Mouse (Mus musculus): ENCODE data around the gene Cldn12. TPM values are rescaled to one million over a fixed set of nuclear protein-coding genes. Genes with fewer than 3 reads are reported as not detected.

Gene Cldn12
- 10 to 100 TPM; 26.9 to 30.3 TPM for total RNA-seq (2021)

DNA sequence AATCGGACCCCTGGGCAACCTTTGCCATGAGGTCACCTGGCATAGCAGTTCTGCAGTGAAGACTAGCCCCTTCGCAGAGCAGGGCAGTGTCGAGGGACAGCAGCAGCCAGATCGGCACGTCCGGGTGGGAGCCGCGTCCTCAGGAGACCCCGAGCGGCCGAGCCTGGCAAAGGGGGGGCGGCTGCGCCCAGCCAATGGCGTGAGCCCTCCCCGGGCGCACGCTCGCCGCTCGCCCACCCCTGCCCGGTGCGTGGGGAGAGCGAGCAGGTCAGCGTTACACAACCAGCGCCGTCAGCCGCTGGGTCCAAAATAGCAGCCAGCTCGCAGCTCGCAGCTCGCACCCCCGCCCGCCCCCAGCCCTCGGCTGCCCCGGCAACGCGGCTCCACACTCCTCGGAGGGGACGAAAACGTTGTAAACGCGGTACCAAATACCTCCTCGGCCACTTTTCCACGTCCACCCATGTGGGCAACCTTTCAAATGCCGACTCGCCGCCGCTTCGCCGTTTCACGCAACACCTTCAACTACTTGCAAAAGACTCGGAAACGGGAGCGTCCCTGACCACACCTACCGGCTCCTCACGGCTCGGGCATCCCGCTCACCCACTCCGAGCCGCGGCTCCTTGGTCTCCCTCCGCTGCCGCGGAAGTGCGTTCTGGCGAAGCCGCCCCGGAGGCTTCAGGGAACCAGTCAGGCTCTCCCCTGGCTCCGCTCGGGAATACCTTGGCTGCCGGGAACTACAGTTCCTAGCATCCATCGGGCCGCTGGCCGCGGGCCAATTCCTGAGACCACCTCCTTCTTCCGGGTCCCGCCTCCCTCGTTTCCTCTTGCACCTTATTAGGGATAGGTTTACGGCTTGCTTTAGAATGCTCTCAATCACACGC lies at the start of gene Cldn12:
Gene Cldn12 (minus strand): TSS at position 763 of the 881 bp plus-strand sequence.
- peak; percentile 95 to 96 for DNase-seq

DNA sequence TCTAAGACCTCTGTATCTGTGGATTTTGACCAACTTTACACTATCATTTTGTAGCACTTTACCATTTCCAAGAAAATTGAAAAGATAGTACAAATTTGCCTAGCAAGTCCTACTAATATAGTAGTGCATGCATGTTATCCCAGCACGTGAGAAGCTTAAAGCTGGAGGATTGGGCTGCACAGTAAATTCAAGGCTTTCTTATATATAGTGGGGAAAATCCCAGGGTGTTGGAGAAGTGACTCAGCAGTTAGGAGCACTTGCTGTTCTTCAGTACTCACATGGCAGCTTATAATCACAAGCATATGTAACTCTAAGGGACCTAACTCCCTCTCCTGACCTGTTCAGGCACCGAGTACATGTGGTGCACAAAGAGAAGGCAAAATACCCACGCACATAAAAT lies 47.7 kb upstream of the Cldn12 start:
- DNase-seq, result no peak

DNA sequence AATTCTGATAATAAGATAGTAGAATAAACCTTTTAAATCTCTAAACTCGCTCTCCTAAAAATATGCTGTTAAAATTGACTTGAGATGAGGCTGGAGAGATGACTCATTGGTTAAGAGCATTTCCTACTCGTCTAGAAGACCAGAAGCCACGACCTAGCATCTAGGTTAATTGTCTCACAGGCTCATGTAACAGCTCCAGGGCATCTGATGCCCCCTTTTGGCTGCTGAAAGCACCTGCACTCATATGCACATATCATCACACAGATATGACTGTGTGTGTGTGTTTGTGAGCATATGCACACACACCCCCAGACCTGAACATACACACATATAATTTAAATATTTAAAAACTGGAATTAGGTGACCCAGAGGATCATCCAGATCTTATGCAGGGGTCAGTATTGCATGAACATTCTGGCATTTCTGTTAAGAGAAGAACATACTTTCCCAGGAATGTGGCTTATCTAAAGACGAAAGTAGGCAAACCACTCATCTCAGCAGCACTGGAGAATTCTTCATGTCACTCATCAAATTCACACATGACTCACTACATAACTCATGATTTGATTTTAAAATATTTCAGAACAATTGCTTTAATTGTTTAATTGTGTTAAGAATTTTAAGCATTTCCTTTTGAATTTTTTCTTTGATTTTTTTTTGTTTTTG lies 46.4 kb upstream of the Cldn12 start:
- DNase-seq, result no peak

DNA sequence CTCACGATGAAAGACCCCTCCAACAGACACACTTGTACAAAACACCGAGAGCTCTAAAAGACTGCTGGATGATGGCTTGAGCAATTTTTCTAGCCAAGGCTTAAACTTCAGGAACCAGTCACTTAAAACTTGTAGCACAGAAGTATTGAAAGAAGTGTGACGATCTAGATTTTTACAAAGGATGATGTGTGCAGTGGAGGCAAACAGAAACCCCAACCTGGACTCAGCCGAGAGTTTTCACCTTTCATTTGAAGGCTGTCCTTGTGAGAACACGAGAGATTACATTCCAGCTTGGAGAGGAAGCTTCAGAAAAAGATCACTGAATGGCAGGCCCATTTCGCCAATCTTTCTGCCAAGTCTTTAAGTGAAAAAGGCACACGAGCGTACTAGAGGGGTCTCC lies 45.0 kb upstream of the Cldn12 start:
- DNase-seq, result no peak

DNA sequence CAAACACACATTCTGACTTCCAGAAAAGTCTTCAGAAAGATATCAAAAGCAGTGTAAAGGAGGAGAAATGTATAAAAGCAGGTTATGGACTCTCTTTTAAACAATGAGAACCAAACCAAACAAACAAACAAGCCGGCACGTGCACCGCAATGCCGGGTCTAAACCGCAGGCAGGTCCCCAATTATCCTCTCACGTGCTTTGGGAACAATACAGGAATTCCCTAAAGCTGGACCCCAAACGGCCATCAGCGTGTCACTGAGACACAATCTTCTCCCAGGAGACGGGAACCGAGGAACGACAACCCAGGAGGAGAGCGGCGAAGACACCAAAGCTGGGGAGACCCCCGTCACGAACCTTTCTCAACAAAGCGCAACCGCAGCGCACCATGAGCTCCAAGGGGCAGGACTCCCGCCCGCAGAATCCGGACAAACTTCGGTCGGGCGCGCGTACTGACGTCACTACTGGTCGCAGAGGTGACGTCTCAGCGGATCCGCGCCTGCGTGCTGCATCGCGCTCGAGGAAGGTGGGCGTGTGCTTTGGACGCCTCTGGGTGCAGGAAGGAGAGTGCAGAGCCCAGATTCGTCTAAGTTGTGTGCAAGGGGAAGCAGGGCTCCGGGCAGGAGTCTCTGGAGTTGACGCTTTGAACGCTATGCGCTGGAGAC lies 44.5 kb upstream of the Cldn12 start, which contains the start of gene Gtpbp10:
Gene Gtpbp10 (minus strand): TSS at position 460 of the 662 bp plus-strand sequence.
- peak; percentile 91 for DNase-seq

DNA sequence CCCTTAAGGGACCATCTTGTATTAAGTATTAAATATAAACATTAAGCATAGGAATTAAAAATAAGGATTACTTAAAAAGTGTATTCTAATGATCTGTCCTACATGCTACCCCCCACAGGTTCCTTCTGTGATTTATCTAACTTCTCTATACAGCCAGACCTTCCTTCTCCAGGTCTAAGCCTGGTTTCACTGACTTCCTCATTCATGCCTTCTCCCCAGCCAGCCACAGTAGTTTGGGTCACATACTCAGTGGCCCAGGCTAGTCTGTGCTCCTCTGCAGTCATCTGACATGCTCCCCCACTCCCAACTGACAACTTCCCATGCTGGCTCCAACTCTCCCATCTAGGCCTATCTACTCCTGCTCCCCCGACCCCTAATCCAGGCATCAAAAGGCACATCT lies 36.4 kb upstream of the Cldn12 start:
- no peak for DNase-seq

DNA sequence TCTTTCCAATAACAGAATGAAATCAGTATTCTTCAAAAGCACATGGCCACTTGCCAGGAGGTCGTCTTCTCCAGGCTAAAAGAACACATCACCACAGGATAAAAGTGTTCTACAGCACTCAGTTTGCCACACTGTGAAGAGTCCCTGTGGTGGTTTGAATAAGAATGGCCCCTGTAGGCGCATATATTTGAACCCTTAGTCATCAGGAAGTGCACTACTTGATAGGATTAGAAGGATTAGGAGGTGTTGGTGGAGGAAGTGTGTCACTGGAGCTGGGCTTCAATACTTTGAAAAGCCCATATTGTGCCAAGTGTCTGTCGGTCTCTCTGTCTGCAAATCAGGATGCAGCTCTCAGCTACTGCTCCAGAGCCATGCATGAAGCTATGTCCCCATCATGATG lies 25.6 kb upstream of the Cldn12 start:
- DNase-seq, result no peak

DNA sequence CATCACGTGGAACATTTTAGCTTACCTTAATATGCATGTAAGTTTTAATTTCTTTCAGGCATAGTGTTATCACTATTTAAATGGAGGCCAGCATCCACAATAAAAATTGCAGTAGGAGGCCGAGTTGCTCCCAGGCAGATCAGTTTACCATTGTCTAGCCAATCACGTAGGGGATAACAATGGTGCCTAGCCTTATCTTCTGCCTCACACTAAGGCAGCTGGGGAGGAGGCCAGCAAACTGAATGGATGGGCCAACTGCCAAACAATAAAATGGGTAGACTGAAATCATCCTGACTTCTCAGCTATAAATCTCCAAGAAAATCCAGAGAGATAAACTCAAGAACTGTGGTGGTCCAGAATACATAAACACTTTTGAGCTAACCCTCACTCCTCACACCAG lies 25.0 kb upstream of the Cldn12 start:
- no peak for DNase-seq

DNA sequence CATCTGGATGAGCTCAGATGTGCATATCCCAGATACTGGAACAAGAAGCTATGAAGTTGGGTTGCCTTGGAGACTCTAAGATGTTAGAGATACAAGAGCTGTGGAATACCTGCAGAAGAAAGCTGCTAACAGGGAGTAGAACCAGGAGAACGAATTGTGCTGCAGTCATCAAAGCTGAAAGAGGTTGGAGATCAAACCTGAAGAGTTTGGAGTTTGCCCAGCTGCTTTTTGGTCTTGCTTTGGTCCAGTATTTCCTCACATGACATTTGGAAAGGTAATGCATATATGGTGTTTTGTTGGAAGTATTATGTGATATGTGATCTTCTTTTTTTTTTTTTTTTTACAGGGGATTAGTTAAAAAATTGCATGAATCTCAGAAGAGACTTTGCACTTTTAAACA lies 21.4 kb upstream of the Cldn12 start:
- DNase-seq, result no peak

DNA sequence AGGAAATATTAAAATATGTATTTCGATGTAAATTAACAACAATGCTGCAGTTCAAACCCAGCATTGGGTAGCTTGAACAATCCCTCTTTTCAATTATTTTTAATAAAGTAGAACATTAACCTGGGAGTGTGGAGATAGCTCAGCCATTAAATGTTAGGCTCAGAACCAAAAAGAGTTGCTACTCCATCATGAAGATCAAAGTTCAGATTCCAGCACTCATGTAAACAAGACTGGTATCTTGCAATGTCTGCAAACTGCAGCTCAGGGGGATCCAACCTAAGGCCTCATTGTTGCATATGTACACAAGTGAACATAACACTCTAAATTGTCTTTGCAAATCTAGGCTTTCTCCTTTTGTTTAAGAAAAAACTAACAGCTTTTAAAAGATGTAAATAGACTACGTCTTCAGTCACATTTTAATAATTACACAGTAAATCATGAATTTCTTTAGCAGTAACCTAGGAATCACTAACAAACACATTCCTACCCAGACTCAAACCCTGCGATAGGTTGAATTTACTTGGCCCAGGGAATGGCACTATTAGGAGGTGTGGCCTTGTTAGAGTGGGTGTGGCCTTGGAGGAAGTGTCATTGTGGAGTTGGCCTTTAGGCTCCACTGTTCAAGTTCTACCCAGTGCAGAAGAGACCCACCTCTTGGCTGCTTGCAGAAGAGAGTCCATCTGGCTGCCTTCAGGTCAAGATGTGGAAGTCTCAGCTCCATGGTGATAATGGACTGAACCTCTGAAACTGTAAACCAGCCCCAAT lies 19.1 kb upstream of the Cldn12 start:
- no peak for DNase-seq

DNA sequence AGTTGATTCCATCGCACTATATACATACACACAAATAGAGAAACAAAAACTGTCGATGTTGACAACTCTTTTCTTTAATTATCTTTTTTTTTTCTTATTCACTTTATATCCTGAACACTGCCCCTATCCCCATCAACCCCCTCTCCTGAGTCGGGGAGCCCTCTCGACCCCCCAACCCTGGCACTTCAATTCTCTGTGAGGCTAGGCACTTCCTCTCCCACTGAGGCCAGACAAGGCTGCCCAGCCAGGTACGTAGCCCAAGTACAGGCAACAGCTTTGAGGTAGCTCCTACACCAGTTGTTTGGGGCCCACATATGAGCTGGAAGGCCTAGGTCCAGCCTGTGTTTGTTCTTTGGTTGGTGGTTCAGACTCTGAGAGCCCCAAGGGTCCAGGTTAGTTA lies 653 bp upstream of the Cldn12 start:
- no peak for DNase-seq

DNA sequence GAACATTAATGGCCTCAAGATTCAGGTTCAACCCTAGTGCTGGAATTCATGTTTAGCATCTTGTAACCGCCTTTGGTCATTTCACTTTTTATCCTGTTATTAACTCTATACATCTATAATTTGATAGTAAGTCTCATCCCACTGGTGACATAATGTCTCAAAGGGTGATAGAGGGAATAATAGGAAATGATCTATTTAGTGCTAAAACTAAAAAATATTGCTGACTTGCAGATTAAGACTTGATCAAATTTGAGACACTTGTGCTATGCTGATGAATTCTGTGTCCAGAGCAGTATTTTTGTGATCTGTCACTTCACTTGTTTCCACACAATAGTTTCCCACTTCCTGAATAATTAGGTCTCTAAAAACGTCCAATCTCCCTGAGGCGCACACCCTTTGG lies 3.4 kb downstream of the Cldn12 start:
- no peak for DNase-seq

DNA sequence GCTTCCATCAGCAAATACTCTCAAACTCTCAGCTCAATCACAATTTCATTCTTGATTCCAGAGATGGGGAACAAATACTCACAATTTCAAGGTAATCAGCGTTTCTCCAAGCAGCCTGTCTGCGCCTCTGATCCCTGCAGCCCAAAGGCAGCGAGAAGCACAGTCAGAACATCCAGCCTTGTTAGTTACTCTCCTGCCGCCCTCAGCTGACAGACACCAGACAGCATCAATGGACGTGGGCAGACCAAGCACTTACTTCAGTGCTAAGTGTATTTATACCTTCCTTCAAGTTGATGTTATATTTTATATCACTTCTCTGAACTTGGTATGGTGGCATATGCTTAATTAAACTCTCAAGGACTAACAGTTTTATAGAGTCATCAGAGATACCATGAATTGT lies 3.8 kb downstream of the Cldn12 start:
- no peak for DNase-seq

DNA sequence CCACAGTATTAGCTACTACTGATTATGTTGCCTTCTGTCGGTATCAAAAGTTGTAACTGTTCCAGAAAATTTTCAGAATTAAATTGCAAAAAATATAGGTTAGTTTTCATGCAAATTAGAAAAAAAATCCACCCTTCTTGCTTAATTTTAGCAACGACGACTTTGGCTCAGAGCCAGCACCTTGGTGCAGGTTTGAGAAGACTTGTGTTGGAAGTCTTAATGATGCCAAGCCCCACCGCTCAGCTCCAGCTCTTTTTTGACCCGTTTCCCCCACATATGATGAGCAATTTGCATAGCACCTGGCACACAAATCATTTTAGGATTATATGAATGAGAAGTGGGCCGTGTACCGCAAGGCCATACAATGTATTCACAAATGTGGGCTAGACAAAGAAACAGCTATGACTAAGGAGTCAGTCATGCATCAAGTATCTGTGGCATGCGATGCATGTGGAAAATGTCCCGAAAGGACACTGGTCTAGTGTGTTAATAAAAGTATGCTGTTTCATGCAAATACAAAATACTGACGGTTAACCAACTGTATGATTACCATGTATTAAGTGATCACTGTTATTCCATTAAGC lies 4.4 kb downstream of the Cldn12 start:
- DNase-seq, result no peak

DNA sequence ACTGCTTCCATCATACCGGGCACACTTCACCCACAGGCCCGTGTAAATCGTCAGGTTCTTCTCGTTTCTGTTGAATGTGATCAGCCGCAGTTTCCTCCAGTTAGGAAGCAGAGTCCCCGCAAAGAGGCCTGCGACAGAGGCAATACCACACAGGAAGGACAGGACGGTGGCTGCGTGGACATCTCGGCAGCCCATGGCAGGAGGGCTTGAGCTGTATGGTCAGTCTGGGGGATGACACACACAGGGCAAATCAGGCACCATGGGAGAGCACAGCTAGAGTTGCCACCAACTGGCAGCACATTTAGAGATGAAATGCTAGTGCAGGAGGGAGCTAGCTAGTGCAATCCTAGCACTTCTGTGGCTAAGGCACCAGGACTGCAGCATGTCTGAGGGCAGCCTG lies 6.5 kb downstream of the Cldn12 start:
- DNase-seq, result peak in 1 of 2 experiments; percentile 4

DNA sequence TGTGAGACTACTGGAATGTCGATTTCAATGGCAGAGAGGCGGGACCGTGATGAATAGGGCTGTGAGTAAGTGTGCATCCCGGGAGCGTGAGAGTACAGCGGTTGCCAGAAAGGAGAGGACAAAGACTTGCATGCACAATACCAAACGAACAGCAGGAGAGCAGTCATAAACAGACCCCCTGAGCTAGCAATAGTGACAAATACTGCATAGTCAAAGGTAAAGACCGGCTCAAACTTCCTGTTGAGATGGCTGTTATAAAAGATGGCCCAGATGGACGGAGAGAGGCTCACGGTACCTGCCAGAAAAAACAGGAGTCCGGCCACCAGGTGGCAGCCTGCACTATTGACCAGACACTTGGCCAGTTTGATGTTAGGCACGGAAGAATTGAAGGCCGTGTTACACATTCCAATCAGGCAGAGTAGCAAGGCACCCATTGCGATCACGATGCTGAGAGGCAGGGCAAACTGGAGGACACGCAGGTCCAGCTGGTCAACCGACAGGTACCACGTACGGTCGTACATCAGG lies 7.0 kb downstream of the Cldn12 start:
- DNase-seq, result peak; percentile 33 to 47

DNA sequence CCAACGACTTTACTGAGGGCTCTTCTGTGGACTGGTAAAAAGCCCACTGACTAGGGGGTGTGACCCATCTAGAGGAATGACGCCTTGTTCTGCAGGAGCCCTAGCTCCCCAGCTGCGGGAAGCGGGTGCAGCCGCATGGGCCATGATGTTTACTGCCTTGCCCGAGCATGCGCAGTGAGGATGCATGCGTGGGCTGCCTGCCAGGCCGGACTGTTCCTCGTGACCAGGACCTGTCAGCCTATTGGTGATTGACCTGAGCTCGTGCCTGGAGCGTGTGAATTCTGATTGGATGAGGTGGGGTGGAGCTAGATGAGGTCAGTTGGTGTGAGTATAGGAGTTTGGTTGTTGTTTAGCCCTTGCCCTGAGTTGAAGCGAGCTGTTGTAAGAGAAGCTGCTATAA lies 10.3 kb downstream of the Cldn12 start:
- DNase-seq, result no peak

DNA sequence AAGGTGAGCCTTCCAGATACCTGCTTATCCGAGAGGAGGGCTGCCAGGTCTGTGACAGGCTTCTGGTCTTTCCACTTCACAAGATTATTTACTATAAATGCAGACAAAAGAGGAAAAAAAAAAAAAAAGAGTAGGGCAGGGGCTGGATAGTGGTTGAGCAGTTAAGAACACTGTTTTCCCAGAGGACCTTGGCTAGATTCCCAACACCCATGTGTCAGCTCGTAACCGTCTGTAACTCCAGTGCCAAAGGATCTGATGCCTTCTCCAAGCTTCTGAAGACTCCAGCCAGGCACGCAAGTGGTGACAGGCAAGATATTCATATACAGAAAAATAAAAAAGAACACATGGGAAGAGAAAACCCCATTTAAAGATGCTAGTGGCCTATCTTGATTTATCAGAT lies 11.4 kb downstream of the Cldn12 start:
- no peak for DNase-seq

DNA sequence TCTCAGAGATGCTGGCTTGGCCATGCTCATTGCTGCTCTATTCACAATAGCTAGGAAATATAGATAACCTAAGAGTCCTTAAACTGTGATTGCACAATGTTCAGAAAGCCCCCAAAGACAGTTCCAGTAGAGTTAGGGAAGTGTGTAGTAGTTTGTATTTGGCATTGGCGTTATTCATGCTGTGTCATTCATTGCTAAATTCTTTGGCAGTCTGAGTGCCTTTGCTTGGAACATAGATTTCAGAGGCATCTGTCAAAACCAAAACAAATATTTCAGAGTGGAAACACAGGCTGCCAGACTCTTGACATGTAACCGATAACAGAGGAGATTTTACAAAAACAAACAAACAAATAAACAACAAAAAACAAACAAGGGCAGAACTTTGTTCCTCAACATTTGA lies 13.2 kb downstream of the Cldn12 start:
- no peak for DNase-seq

DNA sequence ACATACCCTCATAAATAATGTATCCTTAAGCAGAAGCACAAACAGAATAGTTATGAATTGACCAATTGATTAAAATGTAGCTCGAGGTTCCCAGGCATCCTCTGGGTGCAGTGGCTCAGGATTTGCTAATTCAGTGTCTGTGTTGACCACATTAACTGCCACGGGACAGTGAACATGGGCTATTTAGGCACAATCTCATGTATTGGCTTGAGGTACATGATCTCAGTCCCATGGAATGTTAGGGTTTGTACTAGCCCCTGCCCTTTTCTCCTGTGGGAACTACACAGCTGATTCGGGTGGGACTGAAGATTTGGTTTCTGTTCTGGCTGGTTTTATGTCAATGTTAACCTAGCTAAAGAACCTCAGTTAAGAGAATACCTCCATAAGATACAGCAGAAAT lies 18.4 kb downstream of the Cldn12 start:
- no peak for DNase-seq

DNA sequence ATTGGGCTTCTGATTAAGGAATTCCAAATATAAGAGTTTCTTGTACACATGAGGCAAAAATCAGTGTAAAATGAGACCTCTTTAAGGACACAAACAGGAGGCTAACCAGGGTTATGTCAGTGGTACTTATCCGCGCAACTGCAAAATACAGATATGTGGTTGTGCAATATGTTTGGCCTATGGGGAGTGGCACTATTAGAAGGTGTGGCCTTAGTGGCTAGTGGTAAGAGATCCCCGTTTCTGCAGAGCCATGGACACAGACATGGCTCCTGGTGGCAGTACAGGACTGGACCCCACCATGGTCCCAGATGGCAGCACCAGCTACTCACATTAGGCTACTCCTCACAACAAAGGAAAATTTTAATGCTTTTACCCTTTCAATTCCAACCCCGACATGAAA lies 19.7 kb downstream of the Cldn12 start:
- DNase-seq, result no peak
